Mouse (Mus musculus): ENCODE measurements at regions not wholly inside any gene's neighbourhood (a gene's known extent, or its start where the extent isn't known, plus 50 kb on each side); places are given as distances from the start of the nearest gene placed in this dataset.

- Histone ChIP-seq H3K4me3 (ENCODE audit: low read depth, low read length) (no peak overlapping the region), H3K27me3 (ENCODE audit: control insufficient read depth, insufficient read depth, low read depth, low read length) (no peaks in the 10 kb centered on the region), H3K4me1 (ENCODE audit: control insufficient read depth, low read depth, low read length) (no peaks in the 10 kb centered on the region), H3K9ac (ENCODE audit: low read depth, low read length) (no peak overlapping the region), H3K36me3 (ENCODE audit: control insufficient read depth, insufficient read depth) (no peaks in the 10 kb centered on the region), H3K27ac (ENCODE audit: low read length) (no peak overlapping the region), H3K9me3 (replicated peaks; ENCODE audit: control insufficient read depth, low read length) (no peaks in the 10 kb centered on the region), H3K4me2 (ENCODE audit: low read depth, low read length) (no peak overlapping the region)
- ATAC-seq (ENCODE audit: low read depth) = no peak
- WGBS (ENCODE audit: insufficient replicate concordance) = 73% methylated on average over 3 of the region's 3 CpGs
Measured at GRCm38 (mm10) chr7:116995770-116996169, 385.0 kb upstream of the Xylt1 start.

- H3K4me1 ChIP-seq (ENCODE audit: control insufficient read depth, low read depth, low read length) = no peaks in the 10 kb centered on the region
- no peak overlapping the region for H3K9ac ChIP-seq (ENCODE audit: low read depth, low read length)
- no peak overlapping the region for H3K4me3 ChIP-seq (ENCODE audit: low read depth, low read length)
- H3K27ac ChIP-seq (ENCODE audit: low read length) = no peak overlapping the region
- no peaks in the 10 kb centered on the region for H3K36me3 ChIP-seq (ENCODE audit: control insufficient read depth, insufficient read depth)
- no peak overlapping the region for H3K4me2 ChIP-seq (ENCODE audit: low read depth, low read length)
- ATAC-seq (ENCODE audit: low read depth) = no peak
- no peaks in the 10 kb centered on the region for H3K9me3 ChIP-seq (replicated peaks; ENCODE audit: control insufficient read depth, low read length)
- H3K27me3 ChIP-seq (ENCODE audit: control insufficient read depth, insufficient read depth, low read depth, low read length) = no peaks in the 10 kb centered on the region
Measured at GRCm38 (mm10) chr7:117003167-117003566, 377.6 kb upstream of the Xylt1 start.

- WGBS (ENCODE audit: insufficient replicate concordance) = 48% methylated on average over 1 of the region's 1 CpGs
- Histone ChIP-seq H3K9me3 (replicated peaks; ENCODE audit: control insufficient read depth, low read length) (no peaks in the 10 kb centered on the region), H3K9ac (ENCODE audit: low read depth, low read length) (no peak overlapping the region), H3K4me2 (ENCODE audit: low read depth, low read length) (no peak overlapping the region), H3K4me3 (ENCODE audit: low read depth, low read length) (no peak overlapping the region), H3K27me3 (ENCODE audit: control insufficient read depth, insufficient read depth, low read depth, low read length) (no peaks in the 10 kb centered on the region), H3K36me3 (ENCODE audit: control insufficient read depth, insufficient read depth) (no peaks in the 10 kb centered on the region), H3K4me1 (ENCODE audit: control insufficient read depth, low read depth, low read length) (no peaks in the 10 kb centered on the region), H3K27ac (ENCODE audit: low read length) (no peak overlapping the region)
- ATAC-seq (ENCODE audit: low read depth) = no peak
Measured at GRCm38 (mm10) chr7:117018349-117018748, 362.4 kb upstream of the Xylt1 start.

GRCm38 (mm10) chr7:117021716-117022115 is 359.1 kb upstream of the Xylt1 start:
- ATAC-seq (ENCODE audit: low read depth) = no peak
- Histone ChIP-seq H3K4me1 (ENCODE audit: control insufficient read depth, low read depth, low read length) (no peaks in the 10 kb centered on the region), H3K4me3 (ENCODE audit: low read depth, low read length) (no peak overlapping the region), H3K9ac (ENCODE audit: low read depth, low read length) (no peak overlapping the region), H3K27ac (ENCODE audit: low read length) (no peak overlapping the region), H3K4me2 (ENCODE audit: low read depth, low read length) (no peak overlapping the region), H3K27me3 (ENCODE audit: control insufficient read depth, insufficient read depth, low read depth, low read length) (no peaks in the 10 kb centered on the region), H3K9me3 (replicated peaks; ENCODE audit: control insufficient read depth, low read length) (no peaks in the 10 kb centered on the region), H3K36me3 (ENCODE audit: control insufficient read depth, insufficient read depth) (no peaks in the 10 kb centered on the region)
- 37% methylated on average over 4 of the region's 4 CpGs for WGBS (ENCODE audit: insufficient replicate concordance)

GRCm38 (mm10) chr7:117044926-117045325 is 335.9 kb upstream of the Xylt1 start:
- Histone ChIP-seq H3K27me3 (ENCODE audit: control insufficient read depth, insufficient read depth, low read depth, low read length) (no peaks in the 10 kb centered on the region), H3K9me3 (replicated peaks; ENCODE audit: control insufficient read depth, low read length) (no peaks in the 10 kb centered on the region), H3K9ac (ENCODE audit: low read depth, low read length) (no peak overlapping the region), H3K36me3 (ENCODE audit: control insufficient read depth, insufficient read depth) (no peaks in the 10 kb centered on the region), H3K4me2 (ENCODE audit: low read depth, low read length) (no peak overlapping the region), H3K4me3 (ENCODE audit: low read depth, low read length) (no peak overlapping the region), H3K4me1 (ENCODE audit: control insufficient read depth, low read depth, low read length) (no peaks in the 10 kb centered on the region), H3K27ac (ENCODE audit: low read length) (no peak overlapping the region)
- WGBS (ENCODE audit: insufficient replicate concordance) = 65% methylated on average over 9 of the region's 9 CpGs
- no peak for ATAC-seq (ENCODE audit: low read depth)

GRCm38 (mm10) chr7:117049249-117049648 is 331.5 kb upstream of the Xylt1 start:
- Histone ChIP-seq H3K9ac (ENCODE audit: low read depth, low read length) (no peak overlapping the region), H3K9me3 (replicated peaks; ENCODE audit: control insufficient read depth, low read length) (no peaks in the 10 kb centered on the region), H3K27ac (ENCODE audit: low read length) (no peak overlapping the region), H3K4me2 (ENCODE audit: low read depth, low read length) (no peak overlapping the region), H3K4me3 (ENCODE audit: low read depth, low read length) (no peak overlapping the region), H3K4me1 (ENCODE audit: control insufficient read depth, low read depth, low read length) (no peaks in the 10 kb centered on the region), H3K27me3 (ENCODE audit: control insufficient read depth, insufficient read depth, low read depth, low read length) (no peaks in the 10 kb centered on the region), H3K36me3 (ENCODE audit: control insufficient read depth, insufficient read depth) (no peaks in the 10 kb centered on the region)
- no peak for ATAC-seq (ENCODE audit: low read depth)

GRCm38 (mm10) chr7:117065771-117066170 is 315.0 kb upstream of the Xylt1 start:
- 31% methylated on average over 2 of the region's 2 CpGs for WGBS (ENCODE audit: insufficient replicate concordance)

GRCm38 (mm10) chr7:117090911-117091550 is 289.7 kb upstream of the Xylt1 start:
- no peak overlapping the region for H3K9ac ChIP-seq (ENCODE audit: low read depth, low read length)
- H3K4me2 ChIP-seq (ENCODE audit: low read depth, low read length) = no peak overlapping the region
- 29% methylated on average over 6 of the region's 6 CpGs for WGBS (ENCODE audit: insufficient replicate concordance)
- H3K4me1 ChIP-seq (ENCODE audit: control insufficient read depth, low read depth, low read length) = no peaks in the 10 kb centered on the region
- no peak for ATAC-seq (ENCODE audit: low read depth)
- no peaks in the 10 kb centered on the region for H3K27me3 ChIP-seq (ENCODE audit: control insufficient read depth, insufficient read depth, low read depth, low read length)
- no peaks in the 10 kb centered on the region for H3K36me3 ChIP-seq (ENCODE audit: control insufficient read depth, insufficient read depth)
- H3K9me3 ChIP-seq (replicated peaks; ENCODE audit: control insufficient read depth, low read length) = no peaks in the 10 kb centered on the region
- H3K4me3 ChIP-seq (ENCODE audit: low read depth, low read length) = no peak overlapping the region
- H3K27ac ChIP-seq (ENCODE audit: low read length) = no peak overlapping the region

More at GRCm38 (mm10) chr7:117065771-117066170, 315.0 kb upstream of the Xylt1 start:
- Histone ChIP-seq H3K36me3 (ENCODE audit: control insufficient read depth, insufficient read depth) (no peaks in the 10 kb centered on the region), H3K9ac (ENCODE audit: low read depth, low read length) (no peak overlapping the region), H3K4me1 (ENCODE audit: control insufficient read depth, low read depth, low read length) (no peaks in the 10 kb centered on the region), H3K27ac (ENCODE audit: low read length) (no peak overlapping the region), H3K4me2 (ENCODE audit: low read depth, low read length) (no peak overlapping the region), H3K4me3 (ENCODE audit: low read depth, low read length) (no peak overlapping the region), H3K27me3 (ENCODE audit: control insufficient read depth, insufficient read depth, low read depth, low read length) (no peaks in the 10 kb centered on the region), H3K9me3 (replicated peaks; ENCODE audit: control insufficient read depth, low read length) (no peaks in the 10 kb centered on the region)
- ATAC-seq (ENCODE audit: low read depth) = no peak

GRCm38 (mm10) chr7:117092860-117093259 is 287.9 kb upstream of the Xylt1 start:
- Histone ChIP-seq H3K4me3 (ENCODE audit: low read depth, low read length) (no peak overlapping the region), H3K9ac (ENCODE audit: low read depth, low read length) (no peak overlapping the region), H3K27me3 (ENCODE audit: control insufficient read depth, insufficient read depth, low read depth, low read length) (no peaks in the 10 kb centered on the region), H3K36me3 (ENCODE audit: control insufficient read depth, insufficient read depth) (no peaks in the 10 kb centered on the region), H3K9me3 (replicated peaks; ENCODE audit: control insufficient read depth, low read length) (no peaks in the 10 kb centered on the region), H3K4me1 (ENCODE audit: control insufficient read depth, low read depth, low read length) (no peaks in the 10 kb centered on the region), H3K27ac (ENCODE audit: low read length) (no peak overlapping the region), H3K4me2 (ENCODE audit: low read depth, low read length) (no peak overlapping the region)
- 22% methylated on average over 4 of the region's 4 CpGs for WGBS (ENCODE audit: insufficient replicate concordance)
- no peak for ATAC-seq (ENCODE audit: low read depth)

Data from liver, embryonic 16.5 days (tissue).